Mouse (Mus musculus) spleen, embryonic (tissue): ENCODE results near the gene Usp3.

ENCODE experiments used
- CTCF ChIA-PET: fragments of 350-600 bp; sonication (Branson Sonifier 250); formaldehyde crosslinking; loops from one replicate; lab custom pipeline; 2022; lab: Charles Lee

Gene Usp3

GRCm38 (mm10) chr9:66511580-66512350 lies 81.2 kb downstream of the Usp3 start:
- CTCF ChIA-PET: interaction anchor here (1.5 to 1.6 kb wide), 2 partner anchors 18 to 74 kb away, joined by 3 read pairs; no protein-coding TSS in a partner anchor

- CTCF ChIA-PET: interaction anchor here (1.6 kb wide), 1 partner anchor 17 kb away, joined by 3 read pairs; no protein-coding TSS in a partner anchor
These were observed 82.0 kb downstream of the Usp3 start for GRCm38 (mm10) chr9:66510944-66511343.

GRCm38 (mm10) chr9:66510351-66510841 lies 82.5 kb downstream of the Usp3 start:
- CTCF ChIA-PET: interaction anchor here (1.6 kb wide), 1 partner anchor 17 kb away, joined by 3 read pairs; no protein-coding TSS in a partner anchor

GRCm38 (mm10) chr9:66508890-66509399 lies 84.0 kb downstream of the Usp3 start:
- CTCF ChIA-PET: no interaction called here

- CTCF ChIA-PET: no interaction called here
These were observed 85.3 kb downstream of the Usp3 start for GRCm38 (mm10) chr9:66507684-66508083.

GRCm38 (mm10) chr9:66506424-66506823 lies 86.5 kb downstream of the Usp3 start:
- CTCF ChIA-PET: no interaction called here

GRCm38 (mm10) chr9:66506011-66506410 lies 86.9 kb downstream of the Usp3 start:
- CTCF ChIA-PET: no interaction called here

- CTCF ChIA-PET: interaction anchor here (0.6 kb wide), 1 partner anchor 39 kb away, joined by 8 read pairs; no protein-coding TSS in a partner anchor
These were observed 87.6 kb downstream of the Usp3 start for GRCm38 (mm10) chr9:66505141-66505917.

- CTCF ChIA-PET: no interaction called here
These were observed 88.4 kb downstream of the Usp3 start for GRCm38 (mm10) chr9:66504518-66504917.

- CTCF ChIA-PET: interaction anchor here (0.7 kb wide), 1 partner anchor 27 kb away, joined by 3 read pairs; no protein-coding TSS in a partner anchor
These were observed 89.0 kb downstream of the Usp3 start for GRCm38 (mm10) chr9:66503879-66504411.

GRCm38 (mm10) chr9:66501248-66501647 lies 91.7 kb downstream of the Usp3 start:
- CTCF ChIA-PET: interaction anchor here (0.5 kb wide), 1 partner anchor 573 kb away, joined by 3 read pairs; no protein-coding TSS in a partner anchor

GRCm38 (mm10) chr9:66493992-66494391 lies 99.0 kb downstream of the Usp3 start:
- CTCF ChIA-PET: interaction anchor here (0.6 kb wide), 1 partner anchor 17 kb away, joined by 3 read pairs; no protein-coding TSS in a partner anchor

GRCm38 (mm10) chr9:66492361-66492760 lies 100.6 kb downstream of the Usp3 start:
- CTCF ChIA-PET: no interaction called here

GRCm38 (mm10) chr9:66488786-66489185 lies 104.2 kb downstream of the Usp3 start:
- CTCF ChIA-PET: no interaction called here

- CTCF ChIA-PET: no interaction called here
These were observed 109.5 kb downstream of the Usp3 start for GRCm38 (mm10) chr9:66483429-66483828.

- CTCF ChIA-PET: interaction anchor here (0.7 kb wide), 1 partner anchor 101 kb away, joined by 5 read pairs; no protein-coding TSS in a partner anchor
These were observed 115.2 kb downstream of the Usp3 start for GRCm38 (mm10) chr9:66477785-66478184.

- CTCF ChIA-PET: interaction anchor here (0.6 kb wide), 1 partner anchor 331 kb away, joined by 6 read pairs; no protein-coding TSS in a partner anchor
These were observed 127.9 kb downstream of the Usp3 start for GRCm38 (mm10) chr9:66465087-66465486.
